ENCODE assay signal across 8 mouse cellular contexts in genomic region chr1:83064851-83065250, GRCm38 (mm10). TPM values are rescaled to one million over a fixed set of nuclear protein-coding genes. Genes with fewer than 3 reads are reported as not detected.
DNase-seq lines count a peak whose midpoint lies in the region; ATAC-seq and TF ChIP-seq lines count a peak whose summit lies in the region.
"Had no signal": no experiment of that assay in that cellular context is flagged by ENCODE, and none has a peak within 500 bp of the region (broad histone marks: within the 10 kb centered on the region; RNA-seq: fewer than 3 reads in every experiment).

No protein-coding gene starts in this region.

- H3K4me1 ChIP-seq in kidney, adult 2 months (ENCODE audit: control insufficient read depth, insufficient read depth, low read length), result no peaks in the 10 kb centered on the region
- H3K4me1 ChIP-seq in kidney, embryonic 14.5 days (ENCODE audit: control insufficient read depth, insufficient read depth, low read length), result no peaks in the 10 kb centered on the region
- H3K4me1 ChIP-seq in CH12.LX (ENCODE audit: control insufficient read depth in 1 of 2, insufficient read depth in 2 of 2), result no peaks in the 10 kb centered on the region
- H3K4me1 ChIP-seq in intestine, embryonic 15.5 days (replicated peaks), result no peaks in the 10 kb centered on the region
- H3K4me1 ChIP-seq: lung, embryonic 15.5 days had no signal

- H3K4me3 ChIP-seq in kidney, adult 2 months (ENCODE audit: insufficient read depth, low read depth, low read length), result no peak overlapping the region
- no peak overlapping the region for H3K4me3 ChIP-seq in kidney, embryonic 14.5 days (ENCODE audit: low read length)
- H3K4me3 ChIP-seq in CH12.LX (replicated peaks in 1 of 3; ENCODE audit: low read depth in 2 of 3, low read length in 2 of 3, poor library complexity in 1 of 3), result no peak overlapping the region
- H3K4me3 ChIP-seq in intestine, embryonic 15.5 days (replicated peaks), result no peak overlapping the region
- H3K4me3 ChIP-seq: lung, embryonic 15.5 days had no signal

- dilution Hi-C loops in CH12.LX (cut with MboI; ENCODE audit: extremely low pct_ligation_motif_present, extremely low pct_unique_long_range_greater_than_20kb, low sequenced_read_pairs), result no loop called here

- H3K4me2 ChIP-seq in kidney, embryonic 14.5 days (replicated peaks; ENCODE audit: low read depth, low read length), result no peak overlapping the region
- H3K4me2 ChIP-seq in CH12.LX (ENCODE audit: insufficient read depth, low read depth, poor library complexity, severe bottlenecking), result 0 out of 2 replicates have a peak overlapping the region, but pooled peaks have one; percentile 29
- H3K4me2 ChIP-seq in intestine, embryonic 15.5 days (replicated peaks), result no peak overlapping the region
- H3K4me2 ChIP-seq: lung, embryonic 15.5 days had no signal

- CTCF ChIA-PET in Patski (lab: Charles Lee), result interaction anchor here (0.7 to 4.2 kb wide), 20 partner anchors 9 to 126 kb away, joined by 3 to 23 read pairs (median 6); no protein-coding TSS in a partner anchor

- H3K27ac ChIP-seq in kidney, adult 2 months (ENCODE audit: insufficient read depth, low read depth, low read length), result no peak overlapping the region
- no peak overlapping the region for H3K27ac ChIP-seq in kidney, embryonic 14.5 days (ENCODE audit: low read depth, low read length)
- H3K27ac ChIP-seq in CH12.LX (ENCODE audit: insufficient read depth, low read depth), result no peak overlapping the region
- H3K27ac ChIP-seq in intestine, embryonic 15.5 days, result no peak overlapping the region
- H3K27ac ChIP-seq: lung, embryonic 15.5 days had no signal

- in situ Hi-C loops in CH12.LX (cut with MboI; ENCODE audit: low pct_ligation_motif_present, low pct_unique_long_range_greater_than_20kb, low sequenced_read_pairs), result loop anchor here (10.0 kb wide), 1 partner anchor 650 kb away; no protein-coding TSS in a partner anchor
- in situ Hi-C loops in Patski (cut with MboI; ENCODE audit: low pct_unique_long_range_greater_than_20kb), result loop anchor here (5.0 kb wide), 2 partner anchors 117 to 652 kb away; no protein-coding TSS in a partner anchor

- no peaks in the 10 kb centered on the region for H3K79me2 ChIP-seq in CH12.LX (replicated peaks; ENCODE audit: control insufficient read depth, extremely low read depth, insufficient read depth, poor library complexity, severe bottlenecking)

- no peak for ATAC-seq in kidney, embryonic 14.5 days (ENCODE audit: low FRiP score, low TSS enrichment)
- ATAC-seq in Patski, result peak; percentile 51
- ATAC-seq in intestine, embryonic 15.5 days, result 0 out of 2 replicates have a peak, but pooled peaks have one; percentile 32

- POLR2A ChIA-PET in Patski (lab: Charles Lee), result no interaction called here

- H3K27me3 ChIP-seq in kidney, adult 2 months (replicated peaks; ENCODE audit: control insufficient read depth, insufficient read depth, low read length), result no peaks in the 10 kb centered on the region; the same call in 1 of the 2 replicates
- H3K27me3 ChIP-seq in kidney, embryonic 14.5 days (ENCODE audit: control insufficient read depth, insufficient read depth, low read length), result no peaks in the 10 kb centered on the region
- H3K27me3 ChIP-seq in CH12.LX (replicated peaks) (no peaks in the 10 kb centered on the region), Patski (no peaks in the 10 kb centered on the region)
- no peaks in the 10 kb centered on the region for H3K27me3 ChIP-seq in intestine, embryonic 15.5 days (replicated peaks)
- H3K27me3 ChIP-seq: lung, embryonic 15.5 days had no signal

- no peak for TF ChIP-seq POLR2A in kidney, adult 2 months (IDR thresholded peaks at IDR 0.05; ENCODE audit: low read depth, low read length)
- no peak for TF ChIP-seq POLR2A in CH12.LX (IDR thresholded peaks at IDR 0.05; ENCODE audit: low read depth, low read length)

- H3K36me3 ChIP-seq in kidney, adult 2 months (ENCODE audit: control insufficient read depth, insufficient read depth, low read length), result no peaks in the 10 kb centered on the region
- no peaks in the 10 kb centered on the region for H3K36me3 ChIP-seq in kidney, embryonic 14.5 days (ENCODE audit: control insufficient read depth, insufficient read depth, low read length)
- no peaks in the 10 kb centered on the region for H3K36me3 ChIP-seq in CH12.LX (replicated peaks in 1 of 2; ENCODE audit: control insufficient read depth in 1 of 2, insufficient read depth in 1 of 2, low read length in 1 of 2)
- H3K36me3 ChIP-seq in intestine, embryonic 15.5 days, result no peaks in the 10 kb centered on the region
- H3K36me3 ChIP-seq: lung, embryonic 15.5 days had no signal

- no peak for TF ChIP-seq CTCF in kidney, adult 2 months (conservative IDR thresholded peaks at IDR 0.05; ENCODE audit: insufficient read depth, insufficient read length, low read depth, low read length)
- TF ChIP-seq CTCF in CH12.LX (conservative IDR thresholded peaks at IDR 0.05 in 1 of 2, IDR thresholded peaks at IDR 0.05 in 1 of 2; ENCODE audit: low read depth in 2 of 2, low read length in 2 of 2), result peak; percentile 79 to 85
- TF ChIP-seq CTCF in Patski (IDR thresholded peaks at IDR 0.05), result peak; percentile 79

- H3K9me3 ChIP-seq in kidney, embryonic 14.5 days (ENCODE audit: control insufficient read depth, low read length), result no peaks in the 10 kb centered on the region
- no peaks in the 10 kb centered on the region for H3K9me3 ChIP-seq in CH12.LX (replicated peaks; ENCODE audit: low read length)
- H3K9me3 ChIP-seq in intestine, embryonic 15.5 days, result no peaks in the 10 kb centered on the region
- H3K9me3 ChIP-seq: lung, embryonic 15.5 days had no signal

- TF ChIP-seq EP300 in CH12.LX (IDR thresholded peaks at IDR 0.05; ENCODE audit: low read length), result no peak

- DNase-seq in kidney, adult 2 months, result peak; percentile 31
- DNase-seq in CH12.LX (ENCODE audit: extremely low read depth) (peak; percentile 60), Patski (ENCODE audit: low read depth, low spot score) (no peak)
- no peak for DNase-seq in right cerebral cortex, postnatal 10 days (ENCODE audit: low spot score in 2 of 2)
- no peak for DNase-seq in ovary, adult 18-20 months (ENCODE audit: low spot score)

- peak; percentile 82 for TF ChIP-seq RAD21 in CH12.LX (IDR thresholded peaks at IDR 0.05; ENCODE audit: low read depth, low read length)

- 16% methylated on average over 3 of the region's 3 CpGs for WGBS in kidney, adult 2 months
- 23% methylated on average over 3 of the region's 3 CpGs for WGBS in kidney, embryonic 14.5 days
- WGBS in intestine, embryonic 15.5 days, result 20% methylated on average over 3 of the region's 3 CpGs

- H3K9ac ChIP-seq in kidney, embryonic 14.5 days (ENCODE audit: low read depth, low read length), result no peak overlapping the region
- H3K9ac ChIP-seq in CH12.LX (ENCODE audit: insufficient read depth, low read depth), result no peak overlapping the region
- no peak overlapping the region for H3K9ac ChIP-seq in intestine, embryonic 15.5 days
- H3K9ac ChIP-seq: lung, embryonic 15.5 days had no signal

TF ChIP-seq in CH12.LX, 34 proteins besides CTCF, POLR2A, EP300 and RAD21 (continues in another document):
- peak; percentile 65 for TF ChIP-seq SMC3 (IDR thresholded peaks at IDR 0.05; ENCODE audit: low read depth, low read length)
- TF ChIP-seq MXI1 (IDR thresholded peaks at IDR 0.05; ENCODE audit: low read depth, low read length), result no peak
- TF ChIP-seq MAFK (IDR thresholded peaks at IDR 0.05; ENCODE audit: insufficient replicate concordance, low read length), result no peak
- no peak for TF ChIP-seq E2F4 (IDR thresholded peaks at IDR 0.05; ENCODE audit: insufficient replicate concordance, low read depth, low read length)
- no peak for TF ChIP-seq CHD2 (IDR thresholded peaks at IDR 0.05; ENCODE audit: low read length)
- peak; percentile 61; the same call in 1 of the 2 replicates for TF ChIP-seq ZNF384 (IDR thresholded peaks at IDR 0.05; ENCODE audit: low read depth, low read length)
- TF ChIP-seq ELF1 (IDR thresholded peaks at IDR 0.05; ENCODE audit: low read depth, low read length), result no peak

RNA-seq across cellular contexts. Expression of gene Krtap28-13, which starts 4.1 kb away (rescaled TPM):
- polyA plus RNA-seq in kidney, adult 2 months (2012; rRNA removed), result not detected in 2 replicates
- polyA plus RNA-seq in kidney, embryonic 14.5 days (2014; fragmentation: Nextera tagmentation; extraction: Ambion mirVana), result not detected in 2 replicates
- total RNA-seq in CH12.LX (2012; rRNA removed) (not detected in 2 replicates), CH12.LX (2014; rRNA removed) (not detected in 2 replicates)
- polyA plus RNA-seq in CH12.LX (2012; ENCODE audit: insufficient read length, low read depth) (not detected in 2 replicates), Patski (2021) (not detected)
- polyA plus RNA-seq in intestine, embryonic 15.5 days (2015; fragmentation: Nextera tagmentation; extraction: Ambion mirVana), result not detected in 2 replicates
- polyA plus RNA-seq: lung, embryonic 15.5 days had no signal

RNA-seq across cellular contexts. Expression of gene A030005K14Rik, which starts 5.7 kb away (rescaled TPM):
- polyA plus RNA-seq in kidney, adult 2 months (2012; rRNA removed), result not detected in 2 replicates
- not detected in 2 replicates for polyA plus RNA-seq in kidney, embryonic 14.5 days (2014; fragmentation: Nextera tagmentation; extraction: Ambion mirVana)
- total RNA-seq in CH12.LX (2012; rRNA removed) (not detected in 2 replicates), CH12.LX (2014; rRNA removed) (not detected in 2 replicates)
- polyA plus RNA-seq in CH12.LX (2012; ENCODE audit: insufficient read length, low read depth) (not detected in 2 replicates), Patski (2021) (not detected)
- not detected in 2 replicates for polyA plus RNA-seq in intestine, embryonic 15.5 days (2015; fragmentation: Nextera tagmentation; extraction: Ambion mirVana)
- polyA plus RNA-seq: lung, embryonic 15.5 days had no signal

RNA-seq across cellular contexts. Expression of gene Gm47969, which starts 20.1 kb away (rescaled TPM):
- polyA plus RNA-seq in kidney, adult 2 months (2012; rRNA removed), result not detected in 2 replicates
- not detected in 2 replicates for polyA plus RNA-seq in kidney, embryonic 14.5 days (2014; fragmentation: Nextera tagmentation; extraction: Ambion mirVana)
- not detected in 2 replicates for total RNA-seq in CH12.LX (2012; rRNA removed)
- not detected in 2 replicates for total RNA-seq in CH12.LX (2014; rRNA removed)
- not detected in 2 replicates for polyA plus RNA-seq in CH12.LX (2012; ENCODE audit: insufficient read length, low read depth)
- not detected for polyA plus RNA-seq in Patski (2021)
- not detected in 2 replicates for polyA plus RNA-seq in intestine, embryonic 15.5 days (2015; fragmentation: Nextera tagmentation; extraction: Ambion mirVana)
- polyA plus RNA-seq: lung, embryonic 15.5 days had no signal

RNA-seq across cellular contexts. Expression of gene Krtap28-10, which starts 22.6 kb away (rescaled TPM):
- polyA plus RNA-seq in kidney, adult 2 months (2012; rRNA removed), result not detected in 2 replicates
- polyA plus RNA-seq in kidney, embryonic 14.5 days (2014; fragmentation: Nextera tagmentation; extraction: Ambion mirVana), result not detected in 2 replicates
- total RNA-seq in CH12.LX (2012; rRNA removed), result not detected in 2 replicates
- not detected in 2 replicates for total RNA-seq in CH12.LX (2014; rRNA removed)
- not detected in 2 replicates for polyA plus RNA-seq in CH12.LX (2012; ENCODE audit: insufficient read length, low read depth)
- polyA plus RNA-seq in Patski (2021), result not detected
- not detected in 2 replicates for polyA plus RNA-seq in intestine, embryonic 15.5 days (2015; fragmentation: Nextera tagmentation; extraction: Ambion mirVana)
- polyA plus RNA-seq: lung, embryonic 15.5 days had no signal

RNA-seq across cellular contexts. Expression of gene Slc19a3, which starts 26.6 kb away (rescaled TPM):
- polyA plus RNA-seq in kidney, adult 2 months (2012; rRNA removed), result 18.2 and 22.0 TPM in 2 replicates
- polyA plus RNA-seq in kidney, embryonic 14.5 days (2014; fragmentation: Nextera tagmentation; extraction: Ambion mirVana), result 0.74 and 1.4 TPM in 2 replicates
- 1.5 and 3.1 TPM in 2 replicates for total RNA-seq in CH12.LX (2012; rRNA removed)
- 0.84 and 1.3 TPM in 2 replicates for total RNA-seq in CH12.LX (2014; rRNA removed)
- 0.46 and 0.59 TPM in 2 replicates for polyA plus RNA-seq in CH12.LX (2012; ENCODE audit: insufficient read length, low read depth)
- polyA plus RNA-seq in Patski (2021), result 0.05 TPM
- 1.0 and 1.1 TPM in 2 replicates for polyA plus RNA-seq in intestine, embryonic 15.5 days (2015; fragmentation: Nextera tagmentation; extraction: Ambion mirVana)

Comparison
In these comparisons a context has a peak if more than half of its experiments do, and no peak if none do; other contexts are left out.
1. DNase-seq: peak in kidney, adult 2 months (single experiment) and CH12.LX (single experiment); none in Patski (single experiment), right cerebral cortex, postnatal 10 days (0 of 2) and ovary, adult 18-20 months (single experiment).